Mouse (Mus musculus): ENCODE measurements around the gene Acot8.
A peak's percentile ranks its signal among the peaks of the same experiment; 100 is the strongest.

The Acot8 gene

DNA sequence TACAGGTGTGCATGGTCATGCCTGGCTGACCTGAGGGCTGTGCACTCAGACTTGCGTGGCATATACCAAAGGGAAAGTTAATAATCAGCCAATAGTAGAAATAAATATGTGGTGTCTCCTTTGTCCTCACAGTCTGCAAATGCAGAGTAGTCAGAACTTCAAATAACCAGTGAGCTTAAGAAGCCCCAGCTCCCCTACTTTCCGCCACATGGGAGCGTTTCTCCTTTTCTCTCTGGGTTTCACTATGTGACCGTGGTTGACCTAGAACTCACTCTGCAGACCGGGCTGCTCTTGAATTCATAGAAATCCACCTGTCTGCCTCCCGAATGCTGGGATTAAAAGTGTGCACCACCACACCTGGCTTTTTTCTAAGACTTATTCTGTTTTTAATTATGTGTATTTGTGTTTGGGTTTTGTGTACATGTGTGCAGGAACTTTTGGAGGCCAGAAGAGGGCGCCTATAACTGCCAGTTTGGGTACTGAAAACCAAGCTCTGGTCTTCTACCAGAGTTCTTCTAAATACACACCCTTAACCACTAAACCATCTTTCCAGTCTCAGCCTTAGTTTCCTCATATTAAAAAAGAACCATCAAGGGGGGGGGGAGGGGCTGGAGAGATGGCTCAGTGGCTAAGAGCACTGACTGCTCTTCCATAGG, 20.6 kb downstream of the Acot8 start:
- DNase-seq (ENCODE audit: low spot score in 2 of 2) = no peak

DNA sequence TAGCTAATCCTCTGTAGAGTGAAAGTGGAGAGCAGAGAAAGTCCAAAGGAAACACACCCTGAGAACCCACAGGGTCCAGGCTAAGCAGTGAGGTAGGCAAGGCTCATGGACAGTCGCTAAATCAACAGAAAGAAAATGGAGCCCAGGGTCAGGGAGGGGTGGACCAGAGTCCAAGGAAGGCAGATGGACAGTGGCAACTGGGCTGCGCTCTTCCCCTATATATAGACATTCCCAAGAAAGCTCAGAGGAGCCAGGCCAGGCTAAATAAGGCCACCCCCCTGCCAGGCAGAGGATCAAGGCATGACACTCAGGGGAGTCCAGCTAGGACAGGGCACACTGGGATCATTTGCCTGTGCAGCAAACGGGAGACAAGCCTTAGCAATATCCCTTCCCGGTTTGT, 22.8 kb downstream of the Acot8 start:
- no peak for DNase-seq (ENCODE audit: low spot score in 2 of 2)

DNA sequence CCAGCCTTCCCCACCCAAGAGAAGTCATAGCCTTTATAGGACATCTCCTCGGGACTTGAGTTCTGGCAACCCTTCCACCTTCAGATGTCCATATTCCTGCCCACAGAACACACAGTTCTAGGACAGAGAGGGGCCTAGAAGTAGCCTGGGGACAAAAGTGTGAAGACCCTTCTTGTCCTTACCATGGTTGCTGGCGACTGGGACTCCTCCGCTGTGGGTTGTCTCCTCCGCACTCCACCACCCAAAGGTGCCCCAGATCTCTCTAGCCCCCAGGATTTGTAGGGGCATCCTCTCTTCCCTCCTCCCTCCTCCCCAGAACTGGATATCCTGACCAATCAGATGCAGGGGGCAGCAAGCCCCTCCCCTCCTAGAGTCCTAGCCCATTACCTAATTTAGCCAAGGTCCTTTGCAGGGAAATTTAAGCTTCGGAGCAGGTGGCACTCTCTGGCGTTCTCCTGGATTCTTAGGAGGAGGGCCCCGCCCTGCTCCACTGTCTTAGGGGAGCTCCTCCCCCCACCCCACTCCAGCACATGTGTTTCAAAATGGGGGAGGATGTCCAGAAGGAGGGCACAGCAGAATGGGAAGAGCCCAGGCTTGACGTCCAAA, 25.1 kb downstream of the Acot8 start, which contains the start of gene Tnnc2:
Gene Tnnc2, minus strand, starts transcription at position 487 of the 606 bp plus-strand sequence.
- DNase-seq (ENCODE audit: low spot score in 2 of 2) = no peak

DNA sequence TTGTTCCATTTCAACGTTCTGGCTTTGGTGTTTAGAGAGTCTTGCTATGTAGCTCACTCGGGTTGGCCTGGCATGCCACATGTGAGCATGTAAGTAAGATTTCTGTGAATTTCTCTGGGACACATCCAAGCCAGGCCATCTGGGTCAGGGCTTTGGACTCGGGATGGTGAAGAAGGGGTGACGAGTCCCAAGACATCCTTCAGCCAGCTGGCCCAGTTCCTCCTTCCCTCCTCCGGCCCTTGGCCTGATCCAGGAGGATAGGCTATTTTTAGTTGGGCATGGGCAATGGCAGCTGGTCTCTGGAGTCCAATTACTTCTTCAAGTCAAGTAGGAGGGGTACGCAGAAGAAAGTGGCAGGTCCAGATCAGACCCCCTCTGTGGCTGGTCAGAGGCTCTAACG, 25.9 kb downstream of the Acot8 start:
- no peak for DNase-seq (ENCODE audit: low spot score in 2 of 2)

DNA sequence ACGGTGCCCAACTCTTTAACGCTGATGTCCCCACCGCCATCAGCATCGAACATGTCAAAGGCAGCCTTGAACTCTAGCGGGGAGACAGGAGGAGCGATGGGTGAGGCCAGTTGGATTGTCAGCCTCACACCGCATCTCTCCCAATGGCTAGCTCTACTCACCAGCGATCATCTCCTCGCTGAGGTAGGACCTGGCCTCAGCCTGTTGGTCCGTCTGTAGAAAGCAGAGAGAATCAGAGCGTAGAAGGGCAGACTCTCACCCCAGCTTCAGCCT, 26.7 kb downstream of the Acot8 start:
- DNase-seq (ENCODE audit: low spot score in 2 of 2) = no peak

DNA sequence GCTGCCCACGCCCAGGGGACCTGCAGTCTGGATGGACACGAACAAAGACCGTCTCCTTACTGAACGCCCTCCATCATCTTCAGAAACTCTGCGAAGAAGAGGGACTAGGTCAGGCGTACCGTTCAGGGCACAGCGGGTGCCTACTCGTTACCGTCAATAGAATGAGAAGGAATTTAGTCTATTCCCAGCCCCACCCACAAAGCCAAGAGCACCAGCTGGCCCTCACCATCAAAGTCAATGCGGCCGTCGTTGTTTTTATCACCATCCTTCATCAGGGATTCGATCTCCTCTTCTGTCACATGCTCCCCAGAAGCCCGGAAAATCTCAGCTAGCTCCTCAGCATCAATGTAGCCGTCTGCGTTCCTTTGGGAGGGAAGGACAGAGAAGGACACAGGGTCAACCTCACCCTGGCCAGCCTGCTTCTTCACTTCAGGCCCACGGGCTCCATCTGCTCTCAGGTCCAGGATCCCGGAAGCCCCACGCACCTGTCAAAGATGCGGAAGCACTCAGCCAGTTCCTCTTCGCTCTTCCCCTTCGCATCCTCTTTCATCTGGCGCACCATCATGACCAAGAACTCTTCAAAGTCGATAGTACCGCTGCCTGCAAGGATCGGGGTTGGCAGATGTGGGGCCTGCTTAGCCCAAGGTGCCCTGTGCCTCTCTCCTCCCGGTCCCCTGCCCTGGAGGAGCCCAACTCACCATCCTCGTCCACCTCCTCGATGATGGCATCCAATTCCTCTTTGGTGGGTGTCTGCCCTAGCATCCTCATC, 27.3 kb downstream of the Acot8 start:
- no peak for DNase-seq (ENCODE audit: low spot score in 2 of 2)

DNA sequence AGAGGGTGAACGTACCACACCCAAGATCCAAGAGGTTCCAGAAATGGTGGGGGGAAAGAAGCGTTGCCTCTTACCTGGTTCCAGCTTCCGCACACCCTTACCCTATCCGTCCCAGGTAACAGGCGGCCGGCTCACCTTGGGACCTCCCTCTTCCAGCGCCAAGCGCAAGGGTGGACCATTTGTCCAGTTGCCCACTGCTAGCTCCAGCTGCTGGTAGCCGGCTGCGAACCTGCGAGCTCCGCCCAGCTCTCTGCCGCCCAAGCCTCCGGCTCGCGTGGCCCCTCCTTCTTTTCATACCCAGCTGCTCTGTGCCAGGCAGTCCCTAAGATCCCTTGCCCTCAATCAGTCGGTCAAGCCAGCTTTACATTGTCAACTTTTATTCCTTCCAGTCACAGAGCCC, 27.9 kb downstream of the Acot8 start:
- no peak for DNase-seq (ENCODE audit: low spot score in 2 of 2)

DNA sequence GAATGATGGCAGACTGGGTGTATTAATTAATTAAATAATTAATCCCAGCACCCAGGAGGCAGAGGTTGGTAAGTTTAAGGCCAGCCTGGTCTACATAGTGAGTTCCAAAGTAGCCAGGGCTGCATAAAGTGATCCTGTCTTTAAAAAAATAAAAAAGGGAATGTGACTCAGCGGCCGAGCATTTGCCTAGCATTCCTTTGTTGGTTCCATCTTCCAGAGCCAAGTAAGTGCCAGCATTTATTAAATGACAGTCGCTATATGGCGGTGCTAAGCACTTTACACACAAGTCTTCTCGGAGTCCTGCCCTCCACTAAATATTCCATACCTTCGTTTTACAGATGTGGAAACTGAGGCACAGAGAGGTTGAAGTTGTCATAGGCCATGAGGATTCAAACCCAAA, 28.6 kb downstream of the Acot8 start:
- no peak for DNase-seq (ENCODE audit: low spot score in 2 of 2)

DNA sequence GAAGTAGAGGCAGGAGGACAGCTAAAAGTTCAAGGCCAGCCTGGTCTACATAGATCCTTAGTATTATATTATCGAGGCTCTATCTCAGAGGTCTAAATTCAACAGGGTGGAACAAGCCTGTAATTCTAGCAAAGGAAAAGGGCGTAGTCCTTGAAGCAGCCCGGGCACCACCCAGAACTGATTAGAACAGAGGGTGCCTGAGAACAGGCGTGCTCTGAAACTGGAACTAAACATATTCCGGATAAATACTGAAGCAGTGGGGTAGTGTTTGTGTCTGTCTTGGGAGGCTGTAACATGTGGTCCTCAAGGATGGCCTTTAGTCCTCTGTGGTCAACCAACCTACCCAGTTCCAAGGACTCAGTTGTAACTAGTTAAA, 30.7 kb downstream of the Acot8 start:
- no peak for DNase-seq (ENCODE audit: low spot score in 2 of 2)

DNA sequence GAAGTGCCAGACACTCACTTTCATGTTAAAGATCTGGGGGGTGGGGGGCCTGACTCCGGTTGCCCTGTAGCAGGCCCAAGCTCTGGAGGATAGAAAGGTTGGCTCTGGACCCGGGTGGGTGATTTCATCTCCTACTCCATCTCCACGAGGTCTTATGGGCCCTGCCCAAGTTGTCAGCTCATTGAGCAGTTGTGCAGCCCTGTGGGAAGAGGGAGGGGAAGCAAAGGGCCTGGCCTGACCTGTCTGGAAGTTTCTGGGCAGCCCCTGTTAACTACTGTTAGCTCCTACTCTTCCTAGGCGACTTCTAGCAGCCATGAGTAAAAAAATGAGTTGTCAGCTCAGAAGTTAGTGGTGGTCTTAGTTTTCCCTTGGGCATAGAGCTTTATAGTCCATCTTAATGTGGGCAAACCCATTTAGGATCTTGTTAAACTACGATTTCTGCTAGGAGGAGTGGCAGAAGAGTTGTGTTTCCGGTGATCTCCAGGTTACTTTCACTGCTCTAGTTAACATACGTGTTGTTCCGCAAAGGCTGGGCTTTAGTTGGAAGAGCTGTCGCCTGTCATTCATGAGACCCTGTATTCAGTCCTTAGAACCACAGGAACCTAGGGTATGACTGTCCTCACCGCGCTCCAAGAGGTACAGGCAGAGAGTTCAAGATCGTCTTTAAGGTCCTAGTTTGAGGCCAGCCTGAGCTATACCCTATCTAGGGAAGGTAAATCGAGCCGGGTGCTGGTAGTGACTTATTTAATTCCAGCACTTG, 31.3 kb downstream of the Acot8 start:
- no peak for DNase-seq (ENCODE audit: low spot score in 2 of 2)

DNA sequence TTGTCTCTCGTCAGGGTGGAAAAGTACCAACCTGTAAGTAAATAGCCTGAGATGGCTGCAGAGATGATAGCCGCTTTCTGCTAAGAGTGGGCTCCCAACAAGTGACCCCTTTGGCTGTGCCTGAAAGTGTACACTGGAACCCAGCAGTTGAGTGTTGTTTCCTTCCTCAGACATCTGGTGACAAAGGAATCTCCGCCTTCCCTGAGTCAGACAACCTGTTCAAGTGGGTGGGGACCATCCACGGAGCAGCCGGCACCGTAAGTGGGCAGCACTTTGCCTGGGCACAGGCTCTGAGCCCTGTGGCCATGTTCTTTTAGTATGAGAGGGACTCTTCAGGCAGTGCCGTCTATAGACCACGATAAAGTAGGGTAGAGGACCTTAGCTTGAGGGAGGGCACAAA, 33.6 kb downstream of the Acot8 start:
- DNase-seq (ENCODE audit: low spot score in 2 of 2) = no peak

DNA sequence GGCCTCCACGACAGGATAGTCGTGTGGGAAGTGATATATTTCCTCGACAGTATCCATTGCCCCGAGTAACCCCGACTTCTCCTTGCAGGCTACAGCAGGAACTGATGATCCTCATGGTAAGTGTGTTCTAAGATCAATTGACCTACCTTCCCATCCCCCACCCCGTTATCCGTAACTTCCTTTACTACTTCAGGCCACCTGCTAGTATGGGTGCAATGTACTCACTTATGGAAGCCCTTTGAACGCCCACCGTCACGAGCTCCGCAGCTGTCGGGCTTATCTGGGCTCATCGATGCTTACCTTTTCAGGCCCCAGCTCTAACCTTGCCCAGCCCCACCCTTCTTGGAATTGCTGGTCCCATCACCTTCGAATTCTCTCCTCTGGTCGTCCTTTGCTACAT, 34.4 kb downstream of the Acot8 start:
- no peak for DNase-seq (ENCODE audit: low spot score in 2 of 2)

DNA sequence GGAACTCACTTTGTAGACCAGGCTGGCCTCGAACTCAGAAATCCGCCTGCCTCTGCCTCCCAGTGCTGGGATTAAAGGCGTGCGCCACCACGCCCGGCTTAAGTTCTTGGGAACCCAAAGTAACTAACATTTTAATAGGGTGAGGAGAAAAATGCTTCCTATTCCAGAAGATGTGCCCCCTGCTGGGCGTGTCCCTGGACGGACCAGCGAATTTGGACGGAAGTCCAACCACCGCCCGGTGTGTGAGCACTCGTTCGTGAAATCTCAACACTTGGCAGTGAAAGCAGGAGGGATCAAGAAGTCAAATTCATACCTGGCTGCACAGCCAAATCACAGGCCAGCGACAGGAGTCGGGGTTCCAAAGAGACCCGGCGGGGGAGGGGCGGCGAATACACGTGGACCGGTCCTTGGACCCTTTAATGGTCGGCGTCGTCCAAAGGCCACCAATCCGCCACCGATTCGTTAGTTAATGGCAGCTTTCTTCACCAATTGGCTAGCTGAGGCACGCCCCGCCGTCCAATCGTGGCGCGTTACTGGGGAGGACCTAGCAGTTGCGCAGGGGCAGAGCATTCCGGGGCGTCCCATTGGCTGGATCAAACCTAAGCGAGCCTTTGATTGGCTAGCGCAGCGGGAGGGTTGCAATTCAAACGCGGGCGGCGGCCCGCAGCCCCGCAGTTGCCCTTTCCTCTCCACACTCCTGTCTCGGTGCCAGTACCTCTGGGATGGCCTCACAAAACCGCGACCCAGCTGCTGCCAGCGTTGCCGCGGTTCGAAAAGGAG, 35.2 kb downstream of the Acot8 start, which contains the start of gene Ube2c:
Gene Ube2c, plus strand, starts transcription at position 641 of the 780 bp plus-strand sequence.
- DNase-seq (ENCODE audit: low spot score in 2 of 2) = peak; percentile 93 to 97

DNA sequence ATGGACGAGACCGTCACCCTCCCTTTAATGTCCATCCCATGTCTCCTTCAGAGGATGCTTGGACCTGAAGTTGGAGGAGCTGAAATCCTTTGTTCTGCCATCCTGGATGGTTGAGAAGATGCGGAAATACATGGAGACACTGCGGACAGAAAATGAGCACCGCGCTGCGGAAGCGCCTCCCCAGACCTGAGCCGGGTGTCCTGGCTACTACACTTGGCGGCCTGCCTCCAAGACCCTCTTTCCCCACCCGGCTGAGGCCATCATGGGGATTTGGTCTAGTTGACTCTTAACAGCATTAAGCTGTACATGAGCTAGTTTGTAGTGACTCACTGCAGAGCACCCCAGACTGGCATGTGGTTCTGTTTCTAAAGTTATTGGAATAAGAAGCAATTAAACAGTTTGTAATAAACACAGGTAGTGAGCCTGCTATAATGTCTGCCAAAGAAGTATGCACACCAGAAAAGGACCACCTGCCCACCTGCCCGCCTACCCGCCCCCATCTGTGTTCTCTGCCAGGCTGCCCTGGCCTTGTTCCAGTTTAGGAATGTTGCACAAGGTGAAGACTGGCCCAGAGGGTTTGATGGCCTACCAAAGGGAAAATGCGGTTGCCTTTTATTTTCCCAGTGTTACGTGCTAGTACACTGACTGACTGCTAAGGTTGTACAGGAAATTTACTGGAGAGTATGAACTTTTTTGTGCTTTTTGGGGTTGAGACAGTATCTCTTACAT, 36.7 kb downstream of the Acot8 start:
- DNase-seq (ENCODE audit: low spot score in 2 of 2) = no peak

DNA sequence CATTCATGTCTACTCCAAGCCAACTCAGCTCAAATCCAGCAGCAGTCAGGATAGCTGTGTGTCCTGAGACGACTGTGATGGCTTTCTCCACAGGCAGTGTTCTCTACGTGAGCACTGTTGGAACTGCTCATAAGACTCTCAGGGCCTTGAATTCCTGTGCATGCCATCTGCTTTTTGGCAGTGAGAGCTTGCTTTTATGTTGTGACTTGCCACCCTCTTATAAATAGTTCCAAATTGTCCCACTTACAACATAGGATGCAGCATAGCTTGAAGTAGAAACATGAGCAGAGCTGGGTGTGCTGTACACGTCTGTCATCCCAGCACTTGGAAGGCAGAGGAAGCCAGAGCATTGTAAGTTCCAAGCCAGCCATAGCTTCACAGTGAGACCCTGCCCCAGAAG, 38.8 kb downstream of the Acot8 start:
- DNase-seq (ENCODE audit: low spot score in 2 of 2) = no peak

DNA sequence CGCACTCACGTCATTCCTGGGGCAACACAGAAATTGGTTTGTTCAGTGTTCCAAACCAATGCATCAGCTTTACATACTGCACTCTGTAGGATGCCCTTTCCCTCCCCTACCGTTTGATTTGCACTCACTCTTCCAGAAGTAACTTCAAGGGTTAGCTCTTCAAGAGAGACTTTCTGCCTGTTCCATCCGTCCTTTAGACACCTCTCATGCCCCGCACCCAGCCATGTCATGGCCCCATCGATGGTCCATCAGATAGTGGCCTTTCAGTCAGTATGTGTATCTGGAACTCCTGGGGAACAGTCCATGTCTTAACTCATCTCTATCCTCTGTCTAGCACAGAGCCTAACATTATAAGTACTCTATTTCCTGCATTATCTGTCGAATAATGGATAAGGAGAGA, 42.1 kb downstream of the Acot8 start:
- DNase-seq (ENCODE audit: low spot score in 2 of 2) = no peak

DNA sequence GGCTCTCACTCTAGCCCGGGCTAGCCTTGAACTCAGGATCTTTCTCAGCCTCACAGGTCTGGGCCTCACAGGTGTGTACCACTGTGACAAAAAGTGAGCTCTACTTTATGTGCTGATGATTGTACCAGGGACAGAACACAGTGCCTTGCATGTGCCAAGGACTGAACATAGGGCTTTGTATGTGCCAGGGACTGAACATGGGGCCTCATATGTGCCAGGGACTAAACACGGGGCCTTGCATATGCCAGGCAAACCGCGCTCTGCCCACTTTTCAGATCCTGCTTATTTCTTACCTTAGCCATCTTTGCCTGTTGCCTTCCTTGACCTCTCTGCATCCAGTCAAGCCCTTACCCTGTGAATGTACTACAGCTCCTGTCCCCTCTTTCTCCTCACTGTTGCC, 42.7 kb downstream of the Acot8 start:
- no peak for DNase-seq (ENCODE audit: low spot score in 2 of 2)

DNA sequence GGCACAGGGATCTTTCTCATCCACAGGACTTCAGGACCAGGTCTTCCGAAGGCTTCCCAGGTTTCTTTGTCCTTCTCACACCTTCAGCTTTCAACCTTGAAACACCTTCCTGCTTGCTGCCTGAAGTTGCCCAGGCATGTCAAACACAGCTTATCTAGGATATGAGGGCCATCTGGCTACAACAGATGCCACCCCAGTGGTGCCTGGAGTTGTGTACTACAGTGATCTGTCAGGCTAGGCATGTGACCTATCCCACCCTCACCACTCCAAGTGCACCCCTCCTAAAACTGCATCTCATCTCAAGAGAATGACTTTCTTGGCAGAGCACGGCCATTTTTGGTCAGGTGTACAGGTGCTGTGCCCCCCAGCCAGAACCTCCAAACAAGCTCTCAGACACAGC, 43.2 kb downstream of the Acot8 start:
- DNase-seq (ENCODE audit: low spot score in 2 of 2) = no peak

DNA sequence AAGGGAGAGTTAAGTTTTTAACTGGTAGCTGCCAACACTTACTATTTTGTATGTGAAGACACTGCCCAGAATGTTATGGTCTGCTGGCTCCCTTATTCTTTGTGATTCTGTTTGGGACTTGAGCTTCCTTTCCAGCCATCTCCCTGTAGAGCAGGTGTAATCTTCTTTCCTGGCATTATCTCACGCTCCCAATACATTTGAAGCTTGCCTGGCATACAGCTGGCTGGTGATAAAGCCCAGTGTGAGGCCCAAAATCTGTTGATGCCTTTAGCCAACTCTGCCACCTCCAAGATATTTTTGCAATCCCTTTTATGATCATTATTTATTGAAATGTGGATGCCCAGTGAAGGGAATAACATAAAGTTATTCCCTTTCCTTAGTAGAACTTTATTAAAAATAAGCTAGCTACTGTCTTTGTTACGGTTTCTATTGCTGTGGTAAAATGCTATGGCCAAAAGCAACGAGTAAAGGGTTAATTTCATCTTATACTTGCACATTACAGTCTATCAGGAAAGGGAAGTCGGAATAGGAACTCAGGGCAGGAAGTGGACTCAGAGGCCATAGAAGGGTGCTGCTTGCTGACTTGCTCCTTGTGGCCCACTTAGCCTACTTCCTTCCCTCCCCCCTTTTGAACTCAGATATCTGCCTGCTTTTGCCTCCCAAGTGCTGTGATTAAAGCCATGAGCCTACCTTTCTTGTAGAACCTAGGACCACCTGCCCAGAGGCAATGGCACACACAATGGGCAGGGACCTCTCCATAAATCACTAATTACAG, 44.4 kb downstream of the Acot8 start:
- DNase-seq (ENCODE audit: low spot score in 2 of 2) = no peak

DNA sequence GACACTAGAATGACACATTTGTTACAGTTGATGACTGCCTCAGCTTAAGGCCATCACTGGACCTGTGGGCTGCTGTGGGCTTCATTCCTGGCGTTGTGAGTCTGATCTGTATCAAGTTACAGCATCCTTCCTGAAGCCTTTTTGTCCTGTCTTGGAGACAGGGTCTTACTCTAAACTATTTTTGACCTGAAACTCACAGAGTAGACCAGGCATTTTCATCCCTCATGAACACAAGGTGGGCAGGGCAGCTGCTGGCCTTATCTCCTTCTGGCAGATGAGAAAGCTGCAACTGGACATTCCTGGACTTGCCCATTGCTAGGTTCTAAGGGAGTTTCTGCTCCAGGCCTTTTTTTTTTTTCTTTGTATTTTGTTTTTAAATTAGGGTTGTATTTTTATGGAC, 46.0 kb downstream of the Acot8 start:
- DNase-seq (ENCODE audit: low spot score in 2 of 2) = no peak
